Mouse (Mus musculus) regulatory T cell (primary cell): ENCODE data around the gene Anks1.
"Not testable (repeated sequence)": the region's sequence is repeated elsewhere in the genome, so short reads cannot be mapped to it uniquely, and the experiment has no call there.

Experiments used
- in situ Hi-C: fragments of 300-600 bp; cut with MboI, MseI; formaldehyde crosslinking; loops from one replicate; pipeline ENCODE4 v1.15.1; 2025; ENCODE audit warnings: high pct_unique_total_duplicates

The Anks1 gene

DNA sequence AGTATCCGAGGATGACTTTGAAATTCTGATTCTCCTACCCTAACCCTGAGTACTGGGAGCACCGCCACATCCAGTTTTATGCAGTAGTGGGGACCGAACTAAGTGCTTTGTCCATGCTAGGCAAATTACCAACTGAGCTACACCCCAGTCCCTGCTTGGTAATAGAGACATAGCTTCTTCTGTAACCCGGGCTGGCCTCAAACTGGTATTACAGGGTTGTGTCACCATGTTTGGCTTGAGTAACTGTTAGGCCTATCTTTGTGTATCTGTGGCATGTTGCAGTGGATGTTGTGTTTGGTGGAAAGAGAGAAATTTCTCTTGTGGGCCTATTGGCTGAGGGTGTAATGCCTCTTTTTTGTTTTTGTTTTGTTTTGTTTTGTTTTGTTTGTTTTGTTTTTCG, 21.2 kb downstream of the Anks1 start:
- in situ Hi-C loops: no loop called here

- in situ Hi-C loops: no loop called here
Observed at GRCm38 (mm10) chr17:27931826-27932225, 22.7 kb downstream of the Anks1 start.

- in situ Hi-C loops: no loop called here
Observed at GRCm38 (mm10) chr17:27934136-27934910, 25.2 kb downstream of the Anks1 start.

- in situ Hi-C loops: no loop called here
Observed at GRCm38 (mm10) chr17:27935091-27935490, 26.0 kb downstream of the Anks1 start.

DNA sequence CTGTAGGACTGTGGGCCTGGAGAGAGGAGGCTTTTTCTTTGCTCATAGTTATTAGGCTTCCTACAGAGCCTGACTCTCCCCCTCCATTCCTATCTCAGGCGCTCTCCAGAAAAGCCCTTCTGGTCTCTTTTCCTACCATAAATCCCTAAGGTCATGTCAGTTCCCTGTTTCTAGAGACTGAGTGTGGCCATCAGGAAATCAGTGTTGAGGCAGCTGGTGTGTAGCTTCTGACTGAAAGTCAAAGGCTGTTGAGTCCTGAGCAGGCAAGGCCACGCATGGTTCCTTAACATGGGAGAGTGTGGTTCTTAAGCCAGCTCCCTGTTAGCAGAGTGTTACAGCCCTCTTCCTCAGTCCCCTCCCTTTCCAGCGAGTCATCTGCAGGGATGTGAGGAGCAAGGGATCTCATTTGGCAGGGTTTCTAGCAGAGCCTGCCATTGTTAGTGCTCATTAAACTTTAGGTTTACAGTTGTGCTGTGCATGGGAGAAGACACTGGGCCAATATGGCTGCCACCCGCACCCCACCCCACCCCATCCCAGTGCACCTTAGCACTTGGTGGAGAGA, 28.0 kb downstream of the Anks1 start:
- in situ Hi-C loops: no loop called here

DNA sequence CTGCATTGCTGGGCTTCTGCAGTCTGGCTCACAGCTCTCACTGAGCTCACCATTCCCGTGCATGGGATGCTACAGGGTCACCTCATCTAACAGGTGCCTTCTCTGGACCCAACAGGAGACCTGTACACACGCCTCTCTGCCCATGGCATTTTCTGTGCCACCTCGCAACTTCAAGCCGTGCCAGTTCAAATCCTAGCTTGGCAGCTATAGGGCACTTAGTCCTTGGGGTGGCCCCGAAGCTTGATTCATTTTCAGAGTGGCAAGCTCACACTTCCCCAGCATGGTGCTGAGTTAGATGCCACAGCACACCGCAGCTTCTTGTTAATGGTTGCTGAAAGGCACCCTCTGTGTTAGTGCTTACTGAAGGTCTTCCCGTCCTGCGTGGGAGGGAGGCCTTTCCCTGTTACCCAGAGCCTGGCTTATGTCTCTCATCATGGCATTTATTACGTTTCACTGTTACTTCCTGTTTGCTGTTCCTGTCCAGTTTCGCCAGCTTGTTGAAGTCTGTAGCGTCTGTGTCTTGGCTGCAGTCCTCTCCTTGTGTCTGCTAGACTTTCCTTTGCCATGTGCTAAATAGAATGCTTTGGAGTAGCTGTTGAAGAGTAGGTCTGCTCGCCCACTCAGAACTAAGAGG, 29.1 kb downstream of the Anks1 start:
- in situ Hi-C loops: no loop called here

GRCm38 (mm10) chr17:27939028-27939427, 29.9 kb downstream of the Anks1 start:
- in situ Hi-C loops: no loop called here

GRCm38 (mm10) chr17:27940352-27940751, 31.2 kb downstream of the Anks1 start:
- in situ Hi-C loops: no loop called here

- in situ Hi-C loops: no loop called here
Observed at GRCm38 (mm10) chr17:27941178-27941577, 32.1 kb downstream of the Anks1 start.

DNA sequence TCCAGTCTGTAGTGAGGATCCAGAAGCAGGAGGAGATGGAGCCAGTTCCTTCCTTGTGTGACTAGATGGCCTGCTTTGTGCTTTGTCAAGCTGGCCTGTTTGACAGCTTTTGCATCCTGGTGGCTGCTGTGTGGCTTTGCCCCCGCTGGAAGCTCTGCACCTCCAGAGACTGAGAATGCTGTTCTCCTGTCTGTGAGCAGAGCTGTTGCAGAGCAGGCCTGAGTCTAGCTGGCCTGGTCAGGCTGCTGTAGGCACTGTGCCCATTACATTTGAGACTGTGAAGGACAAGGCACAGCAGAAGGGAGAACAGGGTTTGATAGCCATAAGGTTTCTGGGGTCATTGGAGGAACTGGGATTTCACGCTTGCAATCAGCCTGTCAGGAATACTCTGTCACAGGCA, 32.6 kb downstream of the Anks1 start:
- in situ Hi-C loops: no loop called here

GRCm38 (mm10) chr17:27942131-27942530, 33.0 kb downstream of the Anks1 start:
- in situ Hi-C loops: no loop called here

GRCm38 (mm10) chr17:27945546-27946216, 36.6 kb downstream of the Anks1 start:
- in situ Hi-C loops: no loop called here

DNA sequence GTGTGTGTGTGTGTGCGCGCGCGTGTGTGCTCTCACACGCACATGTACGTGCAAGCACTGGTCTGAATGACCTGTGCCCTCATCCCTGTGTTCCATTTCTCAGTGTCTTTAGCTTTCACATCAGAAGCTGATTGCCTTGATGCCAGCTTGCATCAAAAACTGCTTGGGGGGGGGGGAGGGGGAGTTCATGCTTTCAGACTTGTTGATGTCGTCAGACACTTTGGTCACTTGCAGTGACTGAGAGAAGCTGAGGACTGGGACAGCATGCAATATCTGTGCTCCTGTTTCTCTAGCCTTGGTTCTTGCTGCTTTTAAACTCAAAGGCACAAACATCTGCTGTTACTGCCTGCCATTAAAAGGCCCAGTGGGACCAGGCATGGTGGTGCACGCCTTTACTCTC, 37.3 kb downstream of the Anks1 start:
- in situ Hi-C loops: no loop called here

DNA sequence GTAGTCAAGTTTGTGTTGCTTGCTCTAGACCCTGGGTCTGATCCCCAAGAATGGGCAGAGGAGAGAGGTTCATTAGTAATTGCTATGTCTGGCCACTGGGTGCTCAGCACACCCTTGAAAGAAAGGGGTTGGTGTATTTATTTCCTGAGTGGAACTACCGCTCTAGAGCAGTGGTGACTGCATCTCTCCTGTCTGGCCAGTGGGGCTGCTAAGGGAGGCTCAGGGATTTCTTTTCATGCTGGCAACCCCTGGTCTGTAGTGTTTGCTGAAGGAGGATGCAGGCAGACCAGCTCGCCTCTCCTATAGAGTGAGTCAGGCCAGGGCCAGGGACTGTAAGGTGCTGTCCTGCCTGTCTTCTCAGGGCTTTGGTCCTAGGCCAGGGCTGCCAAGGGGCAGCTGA, 38.0 kb downstream of the Anks1 start:
- in situ Hi-C loops: no loop called here

- in situ Hi-C loops: no loop called here
Observed at GRCm38 (mm10) chr17:27953136-27953535, 44.0 kb downstream of the Anks1 start.

- in situ Hi-C loops: no loop called here
Observed at GRCm38 (mm10) chr17:27954629-27955402, 45.7 kb downstream of the Anks1 start.

GRCm38 (mm10) chr17:27957649-27958048, 48.5 kb downstream of the Anks1 start:
- in situ Hi-C loops: no loop called here

DNA sequence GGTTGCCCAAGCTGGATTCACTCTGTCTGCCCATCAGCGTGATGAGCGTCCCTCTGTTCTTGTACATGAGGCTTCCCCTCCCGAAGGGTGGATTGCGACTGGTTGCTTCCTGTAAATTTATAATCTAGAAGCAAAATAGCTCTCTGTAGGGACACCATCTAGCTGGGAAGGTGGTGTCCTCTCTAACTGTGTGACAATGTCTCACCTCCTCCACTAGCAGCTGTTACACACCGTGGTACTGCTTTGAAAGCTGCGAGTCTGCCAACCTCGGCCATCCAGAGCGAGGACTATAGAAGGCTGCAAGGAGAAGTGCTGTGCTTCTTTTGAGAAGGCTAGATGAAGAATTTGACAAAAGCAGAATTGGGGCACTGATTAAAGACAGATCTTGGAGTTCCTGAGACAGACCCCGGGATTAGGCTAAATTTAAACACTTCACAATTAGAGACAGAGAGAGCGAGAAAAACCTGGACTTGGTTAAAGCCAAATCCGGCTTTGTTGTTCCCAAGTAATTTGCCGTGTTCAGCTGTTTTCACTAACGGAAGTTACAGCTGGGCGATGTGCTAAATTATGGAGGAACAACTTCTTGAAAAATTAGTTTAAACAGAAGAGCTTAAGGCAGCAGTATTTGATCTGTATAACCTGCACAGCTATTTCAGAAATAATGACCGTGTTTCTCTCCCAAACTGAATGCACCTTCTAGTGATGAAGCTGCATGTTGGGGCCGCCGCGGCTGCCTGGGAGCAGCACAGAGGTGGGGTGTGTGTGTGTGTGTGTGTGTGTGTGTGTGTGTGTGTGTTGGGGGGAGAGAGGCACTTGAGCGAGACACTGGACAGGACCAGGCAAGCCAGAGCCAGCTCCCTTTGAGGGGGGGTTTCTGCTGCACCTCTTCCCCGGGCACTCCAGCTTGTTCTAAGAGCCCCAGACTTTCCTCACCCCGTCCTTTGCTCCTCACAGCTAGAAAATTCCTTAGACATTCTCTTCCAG, 51.3 kb downstream of the Anks1 start:
- in situ Hi-C loops: no loop called here

DNA sequence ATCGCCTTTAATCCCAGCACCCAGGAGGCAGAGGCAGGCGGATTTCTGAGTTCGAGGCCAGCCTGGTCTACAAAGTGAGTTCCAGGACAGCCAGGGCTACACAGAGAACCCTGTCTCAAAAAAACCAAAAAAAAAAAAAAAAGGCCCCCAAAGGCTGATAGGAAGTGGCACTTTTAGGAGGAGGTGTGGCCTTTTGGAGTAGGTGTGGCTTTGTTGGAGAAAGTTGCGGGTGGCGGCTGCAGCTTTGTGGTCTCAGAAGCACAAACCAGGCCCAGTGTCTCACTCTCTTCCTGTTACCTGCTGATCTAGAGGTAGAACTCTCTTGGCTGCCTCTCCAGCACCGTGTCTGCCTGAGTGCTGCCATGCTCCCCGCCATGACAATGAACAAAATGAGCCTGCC, 54.0 kb downstream of the Anks1 start:
- in situ Hi-C loops: not testable (repeated sequence)

- in situ Hi-C loops: no loop called here
Observed at GRCm38 (mm10) chr17:27964607-27965006, 55.5 kb downstream of the Anks1 start.
